Mouse (Mus musculus) cerebellum, adult 9-11 months (tissue): ENCODE data around the gene Auts2.
A peak's percentile ranks its signal among the peaks of the same experiment; 100 is the strongest.

Source experiments
- DNase-seq: peaks from one replicate; pipeline ENCODE4 v3.0.0; 2022

The Auts2 gene

DNA sequence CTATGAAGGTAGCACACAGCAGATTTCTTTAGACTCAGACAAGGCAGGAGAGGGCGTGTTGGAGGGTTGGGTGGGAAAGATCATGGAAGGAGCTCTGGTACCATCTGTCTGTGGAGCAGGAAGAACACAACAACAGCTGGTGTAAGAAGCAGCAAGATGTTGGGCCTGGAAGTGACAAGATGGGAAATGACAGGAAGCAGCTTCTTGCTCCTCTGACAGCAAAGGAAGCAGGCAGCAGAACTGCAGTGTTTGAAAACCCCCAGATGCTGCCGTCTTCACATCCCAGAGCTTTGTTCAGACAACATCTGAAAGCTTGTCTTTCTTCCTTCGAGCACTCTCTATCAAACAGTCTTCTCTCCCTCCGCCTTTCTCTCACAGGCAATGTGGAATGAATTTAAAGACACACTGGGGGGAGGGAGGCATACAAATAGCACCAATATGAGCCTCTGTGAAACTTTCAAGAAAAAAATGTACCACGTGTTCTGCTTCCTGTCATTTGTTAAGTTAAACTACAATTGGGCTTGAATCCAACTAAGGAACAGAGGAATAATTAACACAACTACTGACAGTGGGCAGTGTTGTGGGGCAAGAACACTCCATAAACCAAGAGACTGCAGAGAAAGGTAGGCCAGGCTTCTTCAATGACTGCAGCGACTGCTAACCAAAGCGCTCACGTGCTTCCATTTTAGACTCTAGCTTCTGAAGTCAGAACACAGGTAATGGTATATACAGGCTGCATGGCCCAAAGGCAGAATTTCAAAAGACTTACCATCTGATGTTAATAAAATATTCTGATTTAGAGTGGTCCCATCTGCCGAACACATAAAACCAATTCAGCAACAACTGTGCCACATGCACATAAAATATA lies 381.6 kb downstream of the Auts2 start:
- DNase-seq: no peak

DNA sequence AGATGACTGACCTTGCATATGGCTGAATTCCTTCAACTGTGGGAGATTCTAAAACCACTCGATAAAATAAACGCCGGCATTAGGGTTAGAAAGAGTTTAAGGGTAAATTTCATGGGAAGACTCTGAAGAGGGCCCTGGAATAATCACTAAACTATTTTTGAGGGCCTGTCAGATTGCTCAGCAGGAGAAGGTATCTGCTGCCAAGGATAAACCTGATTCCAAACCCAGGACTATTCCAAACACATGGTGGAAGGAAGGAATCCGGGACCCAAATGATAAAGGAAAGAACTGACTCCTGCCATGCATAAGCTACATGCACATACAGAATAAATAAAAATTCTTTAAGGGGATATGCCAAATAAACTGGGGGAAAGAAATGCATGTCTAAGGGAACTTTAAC lies 399.0 kb downstream of the Auts2 start:
- no peak for DNase-seq

DNA sequence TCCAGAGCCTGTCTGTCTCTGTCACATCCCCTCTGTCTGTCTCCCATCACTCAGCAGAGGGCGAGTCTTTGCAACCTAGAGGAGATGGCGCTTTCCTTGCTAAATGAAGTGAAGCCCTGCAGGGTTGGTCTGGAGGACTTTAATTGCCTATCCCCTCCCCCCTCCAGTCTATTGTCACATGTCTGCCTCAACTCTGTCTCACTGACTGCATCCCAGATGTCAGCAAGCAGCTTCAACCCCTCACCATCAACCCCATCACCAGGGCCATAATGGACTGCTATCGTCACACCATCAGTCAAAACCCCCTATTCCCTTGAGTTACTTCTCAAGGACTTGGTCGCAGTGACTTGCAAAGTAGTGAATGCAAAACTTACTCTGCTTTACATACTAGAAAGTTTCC lies 402.3 kb downstream of the Auts2 start:
- no peak for DNase-seq

DNA sequence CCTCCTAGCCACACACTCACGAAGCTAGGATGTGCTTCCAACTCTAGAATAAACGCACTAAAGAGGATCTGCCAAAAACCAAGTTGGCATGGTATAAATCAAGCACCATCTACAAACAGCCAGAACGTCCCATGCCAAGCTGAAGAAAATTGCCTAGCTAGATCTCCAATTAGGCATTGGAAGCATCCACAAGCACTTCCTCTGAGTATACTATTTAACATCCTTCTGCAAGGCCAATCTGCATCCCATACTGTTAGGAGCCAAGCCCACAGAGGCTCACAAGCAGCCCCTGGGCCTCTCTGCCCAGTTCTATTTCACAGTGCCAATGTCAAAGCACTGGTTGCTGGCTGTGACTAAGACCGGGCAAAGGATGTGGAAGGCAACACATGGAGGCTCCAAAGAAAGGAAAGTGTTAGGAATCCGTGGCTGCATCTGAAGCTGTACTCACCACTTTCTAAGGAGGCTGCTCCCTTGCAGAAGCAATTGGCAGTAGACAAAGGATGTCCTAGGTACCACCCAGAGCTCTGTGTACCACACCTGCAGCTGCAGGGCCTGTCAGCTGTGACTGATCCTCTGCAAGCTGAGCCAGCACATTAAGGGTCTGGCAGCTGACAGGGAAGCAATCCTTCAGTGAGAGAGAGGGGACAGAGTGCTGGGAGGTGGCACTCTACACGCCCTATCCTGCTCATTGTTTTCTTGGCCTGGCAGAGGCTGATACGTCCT lies 407.0 kb downstream of the Auts2 start:
- DNase-seq: no peak

DNA sequence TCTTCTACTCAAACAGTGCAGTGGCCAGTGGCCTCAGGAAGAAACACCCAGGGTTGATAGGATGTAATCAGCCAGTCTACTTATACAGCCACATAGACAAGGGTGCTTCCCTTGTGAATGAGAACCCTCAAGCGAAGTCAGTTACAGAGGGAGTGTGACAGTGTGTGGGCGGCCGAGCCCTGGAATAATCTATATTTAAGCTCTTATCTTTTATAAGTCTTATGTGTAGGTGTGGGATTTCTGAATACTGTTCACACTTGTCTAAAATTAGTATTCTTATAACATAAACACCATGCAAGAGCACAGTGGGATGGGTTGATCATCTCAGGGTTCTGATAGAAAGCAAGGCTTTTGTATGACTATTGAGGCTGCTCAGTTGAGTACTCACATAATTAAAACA lies 411.2 kb downstream of the Auts2 start:
- no peak for DNase-seq

DNA sequence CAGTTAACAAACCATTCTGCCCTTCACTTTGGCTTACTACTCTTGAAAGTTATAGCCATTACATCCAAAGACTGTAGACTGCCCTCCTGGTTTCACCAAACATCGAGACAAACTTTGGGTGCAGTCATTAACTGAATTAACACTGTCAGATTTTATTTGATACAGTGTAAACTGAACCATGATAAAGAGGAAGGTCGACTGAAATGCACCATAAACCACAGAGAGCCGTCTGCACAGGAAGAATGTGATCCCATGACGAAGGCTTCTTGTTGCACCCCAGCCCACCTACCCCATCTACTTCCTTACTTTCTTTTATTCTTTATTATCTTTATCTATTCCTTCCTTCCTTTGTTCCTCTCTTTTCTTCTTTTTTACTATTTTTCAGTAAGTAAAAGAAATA lies 412.6 kb downstream of the Auts2 start:
- no peak for DNase-seq

DNA sequence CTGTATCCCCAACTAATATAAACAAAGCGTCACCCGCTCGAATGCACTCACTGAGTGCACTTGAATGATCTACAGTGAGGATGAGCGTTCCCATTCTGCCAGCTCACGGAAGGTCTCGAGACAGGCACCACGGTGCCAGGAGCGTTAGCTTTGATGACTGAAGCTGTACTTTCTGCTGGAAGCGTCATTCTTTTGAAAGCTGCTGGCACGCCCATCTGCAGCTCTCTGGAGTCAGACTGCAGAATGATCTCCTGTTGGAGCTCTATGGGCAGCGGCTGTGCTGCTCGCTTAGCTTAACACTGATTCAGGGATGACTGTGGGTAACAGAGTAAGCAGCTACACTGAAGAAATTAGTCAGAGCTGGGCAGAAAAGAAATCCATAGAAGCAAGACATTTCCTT lies 416.5 kb downstream of the Auts2 start:
- DNase-seq: no peak

DNA sequence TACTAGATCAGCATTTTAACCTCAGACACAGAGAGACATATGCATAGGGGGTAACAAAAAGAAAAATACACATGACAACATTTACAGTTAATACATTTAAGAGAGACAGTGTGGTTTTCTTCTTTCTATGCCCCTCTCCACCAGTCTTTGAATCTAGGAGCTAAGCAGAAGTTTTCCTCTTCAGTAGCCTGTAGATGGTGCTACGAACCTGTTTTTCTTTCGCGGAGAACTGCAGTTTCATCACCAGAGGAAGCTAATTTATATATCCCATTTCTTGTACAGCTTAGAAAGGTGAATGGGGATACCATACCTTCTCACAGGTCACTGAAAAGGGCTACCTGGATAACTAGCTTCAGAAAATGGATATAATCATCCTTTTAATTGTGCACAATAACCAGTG lies 427.5 kb downstream of the Auts2 start:
- no peak for DNase-seq

DNA sequence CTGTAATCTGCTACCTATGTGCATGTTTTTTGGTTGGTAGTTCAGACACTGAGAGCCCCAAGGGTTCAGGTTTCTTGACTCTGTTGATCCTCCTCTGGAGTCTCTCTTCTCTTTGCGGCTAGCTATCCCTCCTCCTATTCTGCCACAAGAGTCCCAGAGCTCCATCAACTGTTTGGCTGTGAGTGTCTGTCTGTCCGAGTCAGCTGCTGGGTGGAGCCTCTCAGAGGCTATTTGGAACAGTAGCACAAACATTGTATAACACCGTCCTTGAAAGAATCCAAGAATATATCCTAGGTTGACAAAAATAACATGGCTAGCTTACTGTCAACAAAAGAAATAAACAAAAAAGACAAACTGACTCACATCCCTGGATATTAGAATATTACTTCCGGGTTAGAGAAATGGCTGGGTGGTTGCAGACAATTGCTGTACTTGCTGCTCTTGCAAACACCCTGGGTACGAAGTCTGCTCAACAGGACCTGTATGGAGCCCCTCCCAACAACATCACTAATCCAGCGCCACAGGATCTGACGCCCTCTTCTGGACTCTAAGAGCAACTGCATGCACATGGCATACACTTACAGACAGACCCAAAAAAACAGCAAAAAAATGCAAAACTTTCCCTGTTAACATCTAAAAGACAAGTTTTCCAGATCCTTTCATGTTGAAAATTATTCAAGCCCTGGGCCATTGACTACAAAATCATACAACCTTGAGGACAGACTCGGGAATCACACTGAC lies 428.4 kb downstream of the Auts2 start:
- no peak for DNase-seq

DNA sequence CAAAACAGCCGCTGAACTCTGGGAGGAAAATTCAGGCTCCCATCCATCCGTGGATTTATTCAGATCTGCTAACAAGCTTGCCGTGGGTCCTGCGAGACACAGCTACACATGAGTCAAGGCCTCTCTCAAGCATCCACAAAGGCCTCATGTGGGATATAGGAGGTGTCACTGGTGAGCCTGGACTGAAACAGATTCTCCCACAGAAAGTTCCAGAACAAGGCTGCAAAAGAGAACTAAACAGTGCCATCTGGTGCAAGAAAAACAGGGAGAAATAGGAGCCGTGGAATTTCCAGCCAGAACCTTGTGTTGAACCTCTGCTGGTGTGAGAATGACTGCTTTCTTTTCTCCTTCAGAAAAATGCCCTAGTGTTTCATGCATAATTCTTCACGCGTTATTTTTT lies 429.7 kb downstream of the Auts2 start:
- DNase-seq: peak; percentile 18

DNA sequence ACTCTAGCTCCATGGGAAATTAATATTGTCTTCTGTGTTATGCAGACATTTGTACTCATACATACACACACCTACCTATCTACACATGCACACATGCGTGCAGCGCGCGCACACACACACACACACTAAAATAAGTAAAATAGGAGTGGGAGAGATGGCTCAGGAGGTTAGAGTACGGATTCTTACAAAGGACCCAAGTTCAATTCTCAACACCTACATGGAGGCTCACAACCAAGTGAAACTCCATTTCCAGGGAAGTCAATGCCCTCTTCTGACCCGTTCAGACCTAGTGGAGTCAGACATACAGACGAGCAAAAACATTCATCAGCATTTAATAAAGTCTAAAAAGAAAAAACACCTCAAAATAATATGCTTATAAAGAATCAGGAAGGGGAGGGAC lies 430.5 kb downstream of the Auts2 start:
- no peak for DNase-seq

DNA sequence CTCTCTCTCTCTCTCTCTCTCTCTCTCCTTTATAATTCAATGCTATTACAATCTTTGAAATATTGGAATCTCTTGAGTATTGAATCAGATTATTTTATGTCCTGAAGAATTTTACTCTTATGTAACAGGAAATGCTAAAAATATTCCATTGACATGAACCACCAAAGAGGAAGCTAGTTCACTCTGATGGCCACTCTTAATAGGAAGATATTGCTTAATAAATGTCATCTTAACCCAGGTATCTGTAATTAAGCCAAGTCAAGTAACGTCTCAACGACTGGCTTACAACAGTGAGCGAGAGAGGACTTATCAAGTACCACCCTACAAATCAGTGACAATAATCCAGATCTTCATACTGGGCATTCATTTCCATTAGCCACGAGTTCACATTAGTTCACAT lies 440.7 kb downstream of the Auts2 start:
- no peak for DNase-seq

DNA sequence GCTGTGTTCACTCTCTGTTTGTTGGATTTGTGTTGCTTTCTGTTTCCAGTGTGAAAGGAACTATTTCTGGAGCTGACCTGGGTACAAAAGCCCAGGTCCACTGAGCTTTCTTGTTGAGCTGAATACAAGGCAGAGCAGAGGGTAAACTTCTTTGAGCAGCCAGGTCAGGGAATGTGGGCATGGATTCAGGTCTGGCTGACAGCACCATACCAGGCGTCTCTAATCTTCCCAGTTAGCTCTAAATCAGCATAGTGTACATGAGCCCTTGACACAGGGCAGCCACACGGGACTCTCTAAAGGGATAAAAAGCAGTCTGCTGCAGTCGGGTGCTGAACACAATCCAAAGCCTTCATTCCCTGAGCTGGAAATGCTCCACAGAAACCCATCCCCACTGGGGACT lies 444.7 kb downstream of the Auts2 start:
- DNase-seq: no peak

DNA sequence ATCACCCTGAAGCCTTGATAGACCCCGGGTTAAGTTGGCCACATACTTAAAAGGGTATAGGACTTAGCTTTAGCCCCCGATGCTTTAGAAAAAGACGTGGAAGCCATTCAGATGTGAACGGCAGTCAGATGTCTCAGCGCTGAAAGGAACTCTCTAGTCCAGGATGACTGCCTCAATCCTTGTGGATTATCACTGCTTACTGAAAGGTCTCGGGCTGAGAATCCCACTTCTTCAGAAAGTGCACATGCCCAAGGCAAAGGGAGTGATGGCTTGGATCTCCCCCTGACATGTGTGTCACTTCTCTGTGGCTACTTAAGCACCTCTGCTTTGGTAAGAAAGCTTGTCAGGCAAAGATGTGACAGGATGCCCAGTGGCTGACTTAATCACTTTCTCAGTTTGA lies 450.4 kb downstream of the Auts2 start:
- no peak for DNase-seq

DNA sequence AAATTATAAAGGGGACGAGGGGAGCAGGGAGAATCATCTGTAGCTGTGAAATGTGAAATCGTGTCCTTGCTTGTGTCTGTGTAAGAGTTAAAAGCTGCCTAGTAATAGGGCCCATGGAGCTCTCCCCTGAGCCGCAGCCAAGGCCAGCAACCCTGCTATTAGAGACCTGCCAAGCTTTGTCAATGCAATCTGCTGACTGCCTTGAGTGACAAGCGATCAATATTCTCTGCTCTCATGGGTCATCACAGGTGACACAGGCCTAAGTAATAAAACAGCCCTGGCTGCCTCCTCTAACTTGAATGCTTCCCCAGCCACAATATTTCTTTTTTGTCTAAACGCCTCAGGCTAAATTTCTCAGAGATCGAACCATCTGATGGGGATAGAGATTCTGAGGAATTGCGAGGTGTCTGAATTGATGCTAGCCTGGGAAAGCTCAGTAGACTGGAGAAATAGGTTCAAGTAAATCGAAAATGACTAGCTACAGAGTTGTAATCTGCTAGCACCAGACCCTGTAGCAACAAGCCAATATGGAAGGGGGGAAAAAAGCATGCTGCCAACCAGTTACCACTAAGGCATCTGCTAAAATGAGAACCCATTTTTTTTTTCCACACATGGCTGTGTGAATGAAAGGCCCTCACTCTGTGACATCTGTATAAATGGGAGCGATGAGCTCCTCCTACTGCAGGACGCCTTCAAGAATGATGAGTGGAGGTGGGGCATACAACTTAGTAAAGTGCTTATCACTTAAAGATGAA lies 453.5 kb downstream of the Auts2 start:
- DNase-seq: no peak

DNA sequence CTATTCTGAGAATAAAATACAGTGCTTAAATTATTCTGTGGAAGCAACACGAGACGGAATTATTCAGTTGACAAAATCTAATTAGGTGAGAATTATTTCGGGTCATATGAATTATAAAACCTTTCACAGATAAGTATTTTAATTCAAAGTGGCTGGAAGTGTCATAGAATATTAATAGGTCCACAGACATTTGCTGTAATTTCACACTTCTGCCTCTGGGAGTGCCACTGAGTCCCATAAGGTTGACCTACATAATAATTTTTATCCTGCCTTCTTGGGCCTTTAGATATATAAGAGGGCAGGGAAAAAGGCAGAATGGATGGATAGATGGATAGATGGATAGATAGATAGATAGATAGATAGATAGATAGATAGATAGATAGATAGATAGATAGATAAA lies 454.6 kb downstream of the Auts2 start:
- no peak for DNase-seq

DNA sequence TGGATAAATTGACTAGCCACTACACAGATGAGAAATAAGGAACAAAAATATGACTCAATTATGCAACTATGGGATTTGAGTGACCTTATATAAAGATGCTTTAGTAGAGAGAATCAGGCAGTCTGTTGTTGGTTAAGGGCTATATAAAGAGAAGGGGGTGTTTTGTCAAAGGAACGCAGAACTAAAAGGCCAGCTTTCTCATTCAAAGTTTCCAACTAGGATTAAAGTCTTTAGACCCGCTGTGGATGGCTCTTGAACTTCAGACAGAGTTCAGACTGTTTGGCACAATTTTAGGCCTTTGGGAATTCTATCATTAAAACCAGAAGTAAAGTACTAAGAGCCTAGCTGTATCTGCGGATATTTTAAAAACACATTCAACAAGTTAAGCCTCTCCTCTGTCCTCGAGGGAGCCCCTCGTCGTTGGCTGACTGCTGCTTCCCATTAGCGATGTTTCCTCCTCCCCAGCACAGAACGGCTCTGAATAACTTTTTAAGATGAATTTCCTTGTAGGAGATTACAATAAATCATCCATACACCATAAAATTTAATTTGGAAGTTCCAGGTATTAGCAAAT lies 459.3 kb downstream of the Auts2 start:
- no peak for DNase-seq

DNA sequence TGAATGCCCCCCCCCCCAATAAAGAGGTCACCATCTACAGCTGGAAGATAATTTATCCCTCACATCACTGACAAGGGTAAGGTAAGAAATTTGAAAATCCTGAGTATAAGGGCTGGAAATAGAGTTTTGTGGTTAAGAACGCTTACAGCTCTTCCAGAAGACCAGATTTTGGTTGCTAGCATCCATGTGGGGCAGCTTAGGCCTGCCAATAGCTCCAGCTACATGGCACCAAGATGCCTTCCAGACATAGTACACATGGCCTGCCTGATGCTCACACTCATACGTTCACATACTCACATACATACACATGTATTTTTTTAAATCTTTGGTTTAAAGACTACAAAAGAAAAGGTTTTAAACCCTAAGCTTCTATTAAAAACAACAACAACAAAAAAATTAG lies 467.2 kb downstream of the Auts2 start:
- DNase-seq: no peak

DNA sequence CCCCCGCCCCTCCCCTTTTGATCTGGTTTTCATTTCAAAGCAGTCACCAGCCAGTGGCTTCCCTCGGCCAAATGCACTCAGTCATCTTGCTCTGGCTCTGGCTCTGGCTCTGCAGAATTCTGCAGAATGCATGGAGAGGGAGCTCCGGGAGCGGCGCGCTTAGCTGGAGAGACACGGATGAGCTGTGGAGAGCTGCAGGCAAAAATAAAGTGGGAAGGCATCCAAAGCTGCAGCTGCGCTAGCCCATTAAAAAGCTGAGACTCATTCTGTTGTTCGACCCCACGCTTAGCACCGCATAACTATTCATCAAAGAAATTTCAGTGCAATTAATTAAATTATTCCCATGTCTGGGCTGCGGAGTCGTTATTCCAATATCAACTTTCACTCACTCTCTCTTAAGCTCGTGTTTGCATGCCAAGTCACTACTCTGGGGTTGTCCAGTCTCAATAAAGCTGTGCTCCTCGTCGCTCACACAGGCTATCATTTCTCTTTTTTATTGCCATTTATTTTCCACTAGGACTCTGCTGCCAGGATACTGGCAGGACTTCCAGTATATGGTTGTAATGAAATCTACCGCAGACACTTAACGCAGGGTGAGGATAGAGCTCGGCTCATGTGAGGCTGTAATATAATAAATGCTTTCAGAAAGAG lies 468.3 kb downstream of the Auts2 start:
- peak; percentile 44 for DNase-seq

DNA sequence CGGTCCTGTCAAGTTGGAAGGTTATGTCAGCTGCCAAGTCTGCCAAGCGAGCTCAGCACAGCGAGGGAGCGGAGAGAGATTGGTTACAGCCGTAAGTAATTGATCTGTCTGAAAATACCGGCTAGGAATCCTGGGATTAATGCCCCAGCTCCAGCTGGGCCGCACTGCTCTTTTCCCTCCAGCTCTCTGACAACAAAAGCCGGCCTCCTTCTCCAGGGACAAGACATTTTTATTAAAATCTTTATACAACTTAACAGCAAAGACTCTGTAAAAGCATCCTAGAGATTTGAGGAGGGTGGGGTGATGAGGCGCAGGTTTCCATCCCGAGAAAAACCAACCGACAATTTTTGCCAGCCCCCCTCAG lies 468.8 kb downstream of the Auts2 start:
- no peak for DNase-seq

DNA sequence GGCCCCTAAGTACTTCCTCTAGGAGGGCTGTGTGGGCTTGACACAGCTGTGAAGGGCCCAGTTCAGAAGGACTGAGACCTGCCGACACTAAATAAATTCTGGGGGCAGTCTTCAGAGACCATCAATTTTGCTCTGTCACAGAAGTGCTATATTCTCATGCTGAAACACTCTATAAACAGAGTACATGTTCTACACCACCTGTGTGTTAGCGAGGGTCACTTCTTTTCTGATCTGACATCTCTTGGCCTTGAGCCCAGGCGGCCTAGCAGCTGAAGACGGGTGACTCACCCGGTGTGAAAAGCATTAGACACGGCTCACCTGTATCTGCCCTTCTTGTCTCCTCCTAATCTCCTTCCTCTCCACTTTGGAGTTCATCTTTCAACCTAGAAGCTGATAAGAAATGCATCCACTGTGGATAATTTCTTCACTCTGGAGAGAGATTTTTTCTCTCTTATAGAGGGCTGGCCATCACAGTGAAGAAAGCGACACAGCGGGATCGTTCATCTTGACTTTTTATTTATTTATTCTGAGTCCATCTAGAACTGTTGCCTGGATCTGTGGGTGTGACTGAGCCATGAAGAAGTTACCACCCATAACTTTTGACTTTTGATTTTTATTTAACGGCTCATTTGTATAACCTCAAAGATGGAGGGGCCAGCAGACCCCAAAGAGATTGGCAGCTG lies 469.3 kb downstream of the Auts2 start:
- DNase-seq: peak; percentile 31

DNA sequence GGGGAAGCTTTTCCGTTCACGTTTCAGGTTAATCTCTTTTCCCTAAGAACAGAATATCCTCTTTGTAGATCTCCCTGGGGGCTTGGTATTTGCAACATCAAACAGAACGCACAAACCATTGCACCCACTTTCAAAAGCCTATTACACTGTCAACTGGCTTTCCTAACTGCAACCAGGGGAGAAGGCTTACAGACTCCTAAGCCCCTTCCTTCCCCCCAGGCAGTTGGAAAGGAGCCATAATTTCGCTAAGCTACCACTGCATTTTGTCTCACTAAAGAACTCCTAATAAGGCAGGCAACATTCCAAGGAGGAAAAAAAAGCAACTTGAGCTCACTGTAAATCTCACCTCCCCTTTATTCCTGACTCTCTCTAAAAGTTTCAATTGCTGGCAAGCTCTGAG lies 470.8 kb downstream of the Auts2 start:
- no peak for DNase-seq
